Mouse (Mus musculus) heart, postnatal 10 days (tissue): Measurements from ENCODE around the gene Wdr4. TPM values are rescaled to one million over a fixed set of nuclear protein-coding genes. Genes with fewer than 3 reads are reported as not detected.

Source experiments
- DNase-seq, 2 experiments: peaks; one replicate each; pipeline ENCODE4 v3.0.0; 2021
- intact Hi-C: fragments of 180-260 bp; cut with DNase I; formaldehyde crosslinking; loops from one replicate; pipeline ENCODE4 v1.15.1; 2025
- microRNA-seq, 2 experiments: library from miRNA; unstranded; fragments of <30 nt; microRNA quantifications; one replicate each; pipeline ENCODE4 v1.2.0; 2022
- total RNA-seq, 2 experiments: library from RNA; stranded (reverse); gene quantifications; 2 replicates each; pipeline ENCODE4 v1.2.3; 2021

Wdr4 gene
- total RNA-seq, 2 experiments from 2014 or later, result 11.8 to 11.9 TPM

GRCm38 (mm10) chr17:31453476-31453875 lies 66.3 kb downstream of the Wdr4 start:
- peak; percentile 44 to 53 for DNase-seq
- intact Hi-C loops, result no loop called here

GRCm38 (mm10) chr17:31452816-31453215 lies 67.0 kb downstream of the Wdr4 start:
- intact Hi-C loops, result no loop called here
- no peak for DNase-seq

GRCm38 (mm10) chr17:31451179-31451708 lies 68.5 kb downstream of the Wdr4 start:
- intact Hi-C loops, result no loop called here
- DNase-seq, result no peak

- DNase-seq, result no peak
- intact Hi-C loops, result no loop called here
Observed at GRCm38 (mm10) chr17:31450206-31450605, 69.6 kb downstream of the Wdr4 start.

GRCm38 (mm10) chr17:31448519-31448918 lies 71.3 kb downstream of the Wdr4 start:
- intact Hi-C loops, result loop anchor here (1.0 to 5.0 kb wide), 2 partner anchors 44 to 70 kb away; no protein-coding TSS in a partner anchor
- no peak for DNase-seq

- no peak for DNase-seq
- intact Hi-C loops, result loop anchor here (1.0 to 5.0 kb wide), 2 partner anchors 45 to 69 kb away; no protein-coding TSS in a partner anchor
Observed at GRCm38 (mm10) chr17:31447766-31448165, 72.0 kb downstream of the Wdr4 start.

- intact Hi-C loops, result loop anchor here (5.0 kb wide), 1 partner anchor 47 kb away; no protein-coding TSS in a partner anchor
- no peak for DNase-seq
Observed at GRCm38 (mm10) chr17:31445061-31445731, 74.6 kb downstream of the Wdr4 start.

Small RNAs within 50 kb of the gene (microRNA-seq; reads per million reads assigned to microRNA genes)
- gene Gm24970, result 0 to 0.47 reads per million in 2 experiments

Other genes starting within 250 kb of the Wdr4 start
- 1 to 10 TPM; 1.2 to 1.7 TPM for gene Rsph1, start 242.6 kb downstream of the Wdr4 start, total RNA-seq
- 10 to 100 TPM; 10.6 TPM for gene Slc37a1, start 233.2 kb downstream of the Wdr4 start, total RNA-seq
- 1 to 10 TPM; 6.8 to 9.2 TPM for gene Pde9a, start 133.8 kb downstream of the Wdr4 start, total RNA-seq
- 1,000 to 10,000 TPM; 1,163 to 1,168 TPM for gene Ndufv3, start 135 bp upstream of the Wdr4 start, total RNA-seq
- 10 to 100 TPM; 13.5 to 16.2 TPM for gene Pknox1, start 44.8 kb upstream of the Wdr4 start, total RNA-seq
- 1 to 10 TPM in 1 of 2 experiments, under 1 TPM in 1; 0.55 to 1.0 TPM for gene Cbs, start 117.3 kb upstream of the Wdr4 start, total RNA-seq
- gene U2af1, start 138.9 kb upstream of the Wdr4 start, total RNA-seq, result 100 to 1,000 TPM; 111 TPM
- not detected for gene Cryaa, start 157.8 kb upstream of the Wdr4 start, total RNA-seq